9 mouse cellular contexts compared by ENCODE assay signal in the genomic region with DNA sequence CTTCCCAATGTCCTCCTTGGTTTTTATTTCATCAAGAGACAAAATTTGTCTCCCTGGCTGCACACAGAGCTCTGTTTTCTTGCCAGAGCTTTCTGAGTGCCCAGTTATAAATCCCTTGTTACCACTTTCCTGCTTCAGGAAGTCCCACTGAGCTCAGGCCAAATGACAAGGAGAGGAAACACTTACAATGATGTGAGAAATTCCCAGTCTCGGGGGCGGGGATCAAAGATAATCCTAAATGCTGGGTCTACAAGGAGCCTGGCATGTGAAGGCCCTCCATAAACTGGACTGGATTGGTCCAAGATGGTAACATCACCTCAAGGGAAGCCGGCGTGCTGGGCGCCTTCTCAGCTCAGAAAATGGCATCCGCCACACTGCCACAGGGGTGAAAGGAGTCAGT. TPM values are rescaled to one million over a fixed set of nuclear protein-coding genes. Genes with fewer than 3 reads are reported as not detected.
A peak's percentile ranks its signal among the peaks of the same experiment; 100 is the strongest.
DNase-seq lines count a peak whose midpoint lies in the region; ATAC-seq and TF ChIP-seq lines count a peak whose summit lies in the region.
"Had no signal": no experiment of that assay in that cellular context is flagged by ENCODE, and none has a peak within 500 bp of the region (broad histone marks: within the 10 kb centered on the region; RNA-seq: fewer than 3 reads in every experiment).

No protein-coding gene starts in this region.

- no peak overlapping the region for H3K4me2 ChIP-seq in liver, embryonic 12.5 days
- no peak overlapping the region for H3K4me2 ChIP-seq in limb, embryonic 11.5 days (ENCODE audit: low read depth, severe bottlenecking)
- H3K4me2 ChIP-seq in stomach, embryonic 14.5 days (replicated peaks; ENCODE audit: low read depth, low read length), result no peak overlapping the region
- H3K4me2 ChIP-seq: liver, embryonic 13.5 days had no signal

- H3K9me3 ChIP-seq in liver, embryonic 12.5 days (replicated peaks), result no peaks in the 10 kb centered on the region
- H3K9me3 ChIP-seq in limb, embryonic 11.5 days (ENCODE audit: control insufficient read depth, low read length), result no peaks in the 10 kb centered on the region; the same call in 1 of the 2 replicates
- H3K9me3 ChIP-seq in stomach, embryonic 14.5 days (ENCODE audit: control insufficient read depth, low read depth, low read length), result no peaks in the 10 kb centered on the region
- H3K9me3 ChIP-seq: liver, embryonic 13.5 days had no signal

- H3K79me2 ChIP-seq in liver, adult 2 months (ENCODE audit: control insufficient read depth, insufficient read depth, low read length), result no peaks in the 10 kb centered on the region

- TF ChIP-seq POLR2A in liver, adult 2 months (IDR thresholded peaks at IDR 0.05; ENCODE audit: extremely low read depth, insufficient read depth, low read length), result no peak

- peak overlapping the region; percentile 47; the same call in 1 of the 2 replicates for H3K27ac ChIP-seq in liver, adult 2 months (replicated peaks; ENCODE audit: insufficient read depth, low read depth, low read length)
- no peak overlapping the region for H3K27ac ChIP-seq in liver, embryonic 12.5 days
- peak overlapping the region; percentile 53 for H3K27ac ChIP-seq in limb, embryonic 11.5 days (replicated peaks; ENCODE audit: low read depth, low read length)
- peak overlapping the region; percentile 17; the same call in 1 of the 2 replicates for H3K27ac ChIP-seq in stomach, embryonic 14.5 days (ENCODE audit: low read length)
- H3K27ac ChIP-seq: liver, embryonic 13.5 days had no signal

- TF ChIP-seq CTCF in liver, adult 2 months (IDR thresholded peaks at IDR 0.05; ENCODE audit: low read depth, low read length), result no peak

- intact Hi-C loops in heart, postnatal 25 days (cut with DNase I), result no loop called here
- intact Hi-C loops in left cerebral cortex, postnatal 4 days (cut with DNase I), result no loop called here

- DNase-seq in liver, adult 2 months (ENCODE audit: extremely low read depth, low read depth, low spot score), result no peak
- DNase-seq in heart, postnatal 25 days (ENCODE audit: low spot score), result peak; percentile 32
- peak; percentile 49 for DNase-seq in limb, embryonic 11.5 days (ENCODE audit: low spot score)
- DNase-seq in layer of hippocampus, postnatal 36 days, result no peak
- no peak for DNase-seq in spleen, adult 18-20 months
- DNase-seq in left cerebral cortex, postnatal 4 days, result no peak
- DNase-seq: liver, embryonic 13.5 days had no signal

- H3K9ac ChIP-seq in liver, adult 2 months (ENCODE audit: low read depth, low read length), result no peak overlapping the region
- no peak overlapping the region for H3K9ac ChIP-seq in liver, embryonic 12.5 days
- H3K9ac ChIP-seq in limb, embryonic 11.5 days (ENCODE audit: low read length), result no peak overlapping the region
- H3K9ac ChIP-seq in stomach, embryonic 14.5 days (replicated peaks; ENCODE audit: low read depth, low read length), result no peak overlapping the region
- H3K9ac ChIP-seq: liver, embryonic 13.5 days had no signal

- no peak for ATAC-seq in liver, embryonic 12.5 days
- no peak for ATAC-seq in limb, embryonic 11.5 days (ENCODE audit: insufficient number of reproducible peaks, low FRiP score, low TSS enrichment, low read depth)
- no peak for ATAC-seq in stomach, embryonic 14.5 days (ENCODE audit: insufficient number of reproducible peaks, insufficient read depth, low FRiP score, low read depth)

- peaks cover 5% of the 10 kb centered on the region; the same call in 1 of the 2 replicates for H3K4me1 ChIP-seq in liver, adult 2 months (ENCODE audit: control insufficient read depth, insufficient read depth, low read length)
- H3K4me1 ChIP-seq in liver, embryonic 12.5 days, result peaks cover 8% of the 10 kb centered on the region
- H3K4me1 ChIP-seq in limb, embryonic 11.5 days (ENCODE audit: control insufficient read depth, insufficient read depth, low read length), result peaks cover 48% of the 10 kb centered on the region
- peaks cover 33% of the 10 kb centered on the region; the same call in 1 of the 2 replicates for H3K4me1 ChIP-seq in stomach, embryonic 14.5 days (ENCODE audit: control insufficient read depth, insufficient read depth, low read length)

- no peaks in the 10 kb centered on the region for H3K27me3 ChIP-seq in liver, adult 2 months (ENCODE audit: control insufficient read depth, insufficient read depth, low read length)
- no peaks in the 10 kb centered on the region; the same call in 1 of the 2 replicates for H3K27me3 ChIP-seq in liver, embryonic 12.5 days (replicated peaks)
- no peaks in the 10 kb centered on the region for H3K27me3 ChIP-seq in limb, embryonic 11.5 days (ENCODE audit: control insufficient read depth, insufficient read depth, low read length)
- no peaks in the 10 kb centered on the region for H3K27me3 ChIP-seq in stomach, embryonic 14.5 days (ENCODE audit: control insufficient read depth, insufficient read depth, low read length)
- H3K27me3 ChIP-seq: liver, embryonic 13.5 days had no signal

- no peaks in the 10 kb centered on the region for H3K36me3 ChIP-seq in liver, adult 2 months (ENCODE audit: control insufficient read depth, insufficient read depth, low read length)
- H3K36me3 ChIP-seq in liver, embryonic 12.5 days, result no peaks in the 10 kb centered on the region
- no peaks in the 10 kb centered on the region for H3K36me3 ChIP-seq in limb, embryonic 11.5 days (ENCODE audit: control insufficient read depth, insufficient read depth, low read length)
- H3K36me3 ChIP-seq in stomach, embryonic 14.5 days (ENCODE audit: control insufficient read depth, insufficient read depth, low read length), result no peaks in the 10 kb centered on the region
- H3K36me3 ChIP-seq: liver, embryonic 13.5 days had no signal

- 89% methylated on average over 6 of the region's 6 CpGs for WGBS in liver, adult 2 months
- WGBS in liver, embryonic 12.5 days (ENCODE audit: insufficient replicate concordance), result 78% methylated on average over 6 of the region's 6 CpGs
- 38% methylated on average over 6 of the region's 6 CpGs for WGBS in limb, embryonic 11.5 days
- 73% methylated on average over 6 of the region's 6 CpGs for WGBS in stomach, embryonic 14.5 days

- H3K4me3 ChIP-seq in liver, adult 2 months (ENCODE audit: insufficient read depth, low read depth, low read length), result no peak overlapping the region
- no peak overlapping the region for H3K4me3 ChIP-seq in liver, embryonic 12.5 days
- H3K4me3 ChIP-seq in limb, embryonic 11.5 days (ENCODE audit: low read depth, low read length), result no peak overlapping the region
- H3K4me3 ChIP-seq in stomach, embryonic 14.5 days (ENCODE audit: low read depth, low read length), result no peak overlapping the region
- H3K4me3 ChIP-seq: liver, embryonic 13.5 days had no signal

RNA-seq across cellular contexts. Expression of gene Glod4, which starts 49.3 kb away (rescaled TPM):
- 45.0 and 56.1 TPM in 2 replicates for total RNA-seq in liver, adult 2 months (2014; rRNA removed)
- polyA plus RNA-seq in liver, adult 2 months (2012; rRNA removed), result 9.3 and 9.8 TPM in 2 replicates
- 79.7 and 81.5 TPM in 2 replicates for polyA plus RNA-seq in liver, embryonic 12.5 days (2016; fragmentation: Nextera tagmentation; extraction: Ambion mirVana)
- total RNA-seq in heart, postnatal 25 days (2021), result 10 to 100 TPM; 34.8 to 41.1 TPM
- polyA plus RNA-seq in limb, embryonic 11.5 days (2014; fragmentation: Nextera tagmentation; extraction: Ambion mirVana), result 136 TPM in 2 replicates
- polyA plus RNA-seq in stomach, embryonic 14.5 days (2014; fragmentation: Nextera tagmentation; extraction: Ambion mirVana), result 135 and 155 TPM in 2 replicates
- 10 to 100 TPM; 51.6 to 59.4 TPM for total RNA-seq in layer of hippocampus, postnatal 36 days (2021)
- 10 to 100 TPM; 49.7 to 62.0 TPM for total RNA-seq in left cerebral cortex, postnatal 4 days (2021)

RNA-seq across cellular contexts. Expression of gene Mrm3, which starts 49.3 kb away (rescaled TPM):
- total RNA-seq in liver, adult 2 months (2014; rRNA removed), result 7.9 and 10.1 TPM in 2 replicates
- 7.1 and 7.8 TPM in 2 replicates for polyA plus RNA-seq in liver, adult 2 months (2012; rRNA removed)
- 23.5 and 25.1 TPM in 2 replicates for polyA plus RNA-seq in liver, embryonic 12.5 days (2016; fragmentation: Nextera tagmentation; extraction: Ambion mirVana)
- 10 to 100 TPM; 23.1 to 25.0 TPM for total RNA-seq in heart, postnatal 25 days (2021)
- polyA plus RNA-seq in limb, embryonic 11.5 days (2014; fragmentation: Nextera tagmentation; extraction: Ambion mirVana), result 23.9 and 24.0 TPM in 2 replicates
- polyA plus RNA-seq in stomach, embryonic 14.5 days (2014; fragmentation: Nextera tagmentation; extraction: Ambion mirVana), result 24.4 and 26.3 TPM in 2 replicates
- total RNA-seq in layer of hippocampus, postnatal 36 days (2021), result 10 to 100 TPM; 16.8 to 17.4 TPM
- total RNA-seq in left cerebral cortex, postnatal 4 days (2021), result 10 to 100 TPM; 14.0 to 16.8 TPM

Comparison
In these comparisons a context has a peak if more than half of its experiments do, and no peak if none do; other contexts are left out.
1. DNase-seq: peak in heart, postnatal 25 days (single experiment) and limb, embryonic 11.5 days (single experiment); none in liver, adult 2 months (single experiment), layer of hippocampus, postnatal 36 days (0 of 2), spleen, adult 18-20 months (0 of 2) and left cerebral cortex, postnatal 4 days (single experiment).